Mouse (Mus musculus) limb, embryonic 14.5 days (tissue): Measurements from ENCODE around the gene Gak. TPM values are rescaled to one million over a fixed set of nuclear protein-coding genes. Genes with fewer than 3 reads are reported as not detected.

Experiments used
- ATAC-seq: fragments of 200-750 bp; cut with Nextera tagmentation; 2 replicates; pipeline ENCODE4 v1.8.0; 2017; ENCODE audit warnings: low read depth, moderate number of reproducible peaks, moderate TSS enrichment; ENCODE audit not compliant: low FRiP score
- DNase-seq: peaks from one replicate; pipeline ENCODE4 v3.0.0-alpha.2; 2015; ENCODE audit warnings: low spot score
- H3K27ac ChIP-seq: fragments of 300-500 bp; sonication (generic); replicated peaks from 2 replicates; pipeline ENCODE4 v1.5.1; 2014; ENCODE audit warnings: low read depth, mild to moderate bottlenecking, low read length, moderate library complexity, mixed read lengths
- H3K27me3 ChIP-seq: fragments of 300-500 bp; sonication (generic); 2 replicates; pipeline ENCODE4 v1.6.1; 2014; ENCODE audit warnings: low read length, mixed read lengths; ENCODE audit not compliant: control insufficient read depth, insufficient read depth
- H3K36me3 ChIP-seq: fragments of 300-500 bp; sonication (generic); 2 replicates; pipeline ENCODE4 v1.6.1; 2014; ENCODE audit warnings: mild to moderate bottlenecking, low read length, moderate library complexity, mixed read lengths; ENCODE audit not compliant: control insufficient read depth, insufficient read depth
- H3K4me1 ChIP-seq: fragments of 300-500 bp; sonication (generic); 2 replicates; pipeline ENCODE4 v1.6.1; 2014; ENCODE audit warnings: antibody characterized with exemption, low read length, mixed read lengths; ENCODE audit not compliant: control insufficient read depth, insufficient read depth
- H3K4me2 ChIP-seq: fragments of 300-500 bp; sonication (generic); replicated peaks from 2 replicates; pipeline ENCODE4 v1.6.1; 2014; ENCODE audit warnings: low read depth, mild to moderate bottlenecking, low read length, moderate library complexity; ENCODE audit not compliant: severe bottlenecking
- H3K4me3 ChIP-seq: fragments of 300-500 bp; sonication (generic); replicated peaks from 2 replicates; pipeline ENCODE4 v1.5.1; 2014; ENCODE audit warnings: low read length
- H3K9ac ChIP-seq: fragments of 300-500 bp; sonication (generic); 2 replicates; pipeline ENCODE4 v1.6.1; 2014; ENCODE audit warnings: mild to moderate bottlenecking, low read depth, low read length, moderate library complexity; ENCODE audit not compliant: severe bottlenecking
- H3K9me3 ChIP-seq: fragments of 300-500 bp; sonication (generic); 2 replicates; pipeline ENCODE4 v1.6.1; 2016; ENCODE audit warnings: low read length; ENCODE audit not compliant: control insufficient read depth
- POLR2A ChIP-seq: fragments of 200-500 bp; IDR thresholded peaks from 2 replicates; pipeline ENCODE4 v1.8.0; 2012; ENCODE audit warnings: inconsistent platforms, mild to moderate bottlenecking, moderate library complexity, borderline replicate concordance; ENCODE audit not compliant: insufficient read depth, insufficient read length; ENCODE audit errors: extremely low read depth
- WGBS: fragments of 180-500 bp; shearing (Covaris S2); extraction: QIAGEN DNeasy Blood & Tissue Kit; methylation state at CpG from one replicate; pipeline ENCODE4 v1.1.7; 2014; 5-methylcytosine and 5-hydroxymethylcytosine counted together
- polyA plus RNA-seq, 2 experiments: library from polyadenylated mRNA; depleted of rRNA in 1 of 2; stranded (reverse) in 1 of 2; unstranded in 1 of 2; fragments of >200 nt; fragmentation: Nextera tagmentation in 1 of 2; extraction: Ambion mirVana in 1 of 2; gene quantifications; 2 replicates each; pipeline versions ENCODE4 v1.2.1 to v1.2.3; 2012 to 2014

Gak gene
- polyA plus RNA-seq, 2 experiments, result 46.0 to 55.6 TPM

DNA sequence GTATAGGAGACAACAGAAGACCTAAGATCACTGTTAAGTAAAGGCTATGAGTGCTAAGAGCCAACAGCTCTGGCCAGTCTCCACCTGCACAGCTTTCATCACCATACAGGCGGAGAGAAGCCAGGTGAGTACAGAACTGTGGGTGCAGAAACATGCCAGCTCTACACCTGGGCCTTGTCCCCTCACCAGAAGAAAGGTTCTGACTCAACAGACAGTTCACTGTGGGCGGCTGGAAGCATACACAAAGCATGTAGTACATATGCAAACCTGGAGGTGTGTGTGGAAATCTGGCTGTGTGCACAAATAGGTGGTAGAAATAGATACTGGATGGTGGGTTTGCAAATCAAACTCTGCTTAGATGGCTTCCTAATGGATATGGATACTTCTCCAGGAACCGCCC is 107.0 kb downstream of the Gak start:
- H3K4me2 ChIP-seq, result no peak overlapping the region
- no peak overlapping the region for H3K4me3 ChIP-seq
- TF ChIP-seq POLR2A, result no peak
- WGBS, result 87% methylated on average over 3 of the region's 3 CpGs
- DNase-seq (no peak), ATAC-seq (no peak)
- H3K27me3 ChIP-seq, result no peaks in the 10 kb centered on the region
- H3K36me3 ChIP-seq, result no peaks in the 10 kb centered on the region
- H3K9ac ChIP-seq, result no peak overlapping the region
- H3K4me1 ChIP-seq, result 0 out of 2 replicates have a peak, but pooled peaks cover 3% of the 10 kb centered on the region
- no peaks in the 10 kb centered on the region for H3K9me3 ChIP-seq
- H3K27ac ChIP-seq, result no peak overlapping the region

- H3K4me2 ChIP-seq, result no peak overlapping the region
- DNase-seq, result no peak
- TF ChIP-seq POLR2A, result no peak
- no peak overlapping the region for H3K27ac ChIP-seq
- WGBS, result 72% methylated on average over 3 of the region's 3 CpGs
- H3K36me3 ChIP-seq, result no peaks in the 10 kb centered on the region
- H3K4me1 ChIP-seq, result 0 out of 2 replicates have a peak, but pooled peaks cover 3% of the 10 kb centered on the region
- H3K27me3 ChIP-seq, result no peaks in the 10 kb centered on the region
- ATAC-seq, result no peak
- H3K9me3 ChIP-seq, result no peaks in the 10 kb centered on the region
- H3K9ac ChIP-seq, result no peak overlapping the region
- no peak overlapping the region for H3K4me3 ChIP-seq
Observed at GRCm38 (mm10) chr5:108521896-108522295, 107.7 kb downstream of the Gak start.

DNA sequence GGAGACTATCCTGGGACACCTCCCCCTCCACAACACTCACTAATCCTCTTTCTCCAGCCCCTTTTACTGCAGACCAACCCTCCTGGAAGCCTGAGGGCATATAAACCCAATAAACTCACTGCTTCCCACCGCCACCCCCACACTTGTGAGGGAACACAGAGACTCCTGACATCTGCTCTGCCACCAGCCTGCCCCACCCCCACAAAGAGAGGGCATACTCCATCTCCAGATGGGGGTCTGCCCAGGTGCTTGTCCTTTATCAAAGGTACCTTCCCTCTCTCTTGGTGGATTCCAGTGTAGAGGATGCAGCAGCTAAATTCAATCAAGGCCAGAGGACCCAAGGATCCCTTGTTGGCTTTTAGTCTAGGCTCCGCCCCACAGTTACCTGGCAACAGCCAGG is 108.5 kb downstream of the Gak start:
- Histone ChIP-seq H3K9ac (no peak overlapping the region), H3K4me1 (0 out of 2 replicates have a peak, but pooled peaks cover 3% of the 10 kb centered on the region), H3K4me3 (no peak overlapping the region), H3K27ac (no peak overlapping the region), H3K27me3 (no peaks in the 10 kb centered on the region), H3K4me2 (no peak overlapping the region), H3K9me3 (no peaks in the 10 kb centered on the region), H3K36me3 (no peaks in the 10 kb centered on the region)
- WGBS, result 47% methylated on average over 2 of the region's 2 CpGs
- DNase-seq (no peak), ATAC-seq (no peak)
- no peak for TF ChIP-seq POLR2A

GRCm38 (mm10) chr5:108520153-108520552 is 109.4 kb downstream of the Gak start:
- no peak overlapping the region for H3K27ac ChIP-seq
- ATAC-seq, result no peak

More at GRCm38 (mm10) chr5:108520153-108520552, 109.4 kb downstream of the Gak start:
- H3K9me3 ChIP-seq, result no peaks in the 10 kb centered on the region
- H3K4me1 ChIP-seq, result 0 out of 2 replicates have a peak, but pooled peaks cover 3% of the 10 kb centered on the region
- no peaks in the 10 kb centered on the region for H3K27me3 ChIP-seq
- no peak for DNase-seq
- H3K36me3 ChIP-seq, result no peaks in the 10 kb centered on the region
- WGBS, result 68% methylated on average over 7 of the region's 7 CpGs
- no peak overlapping the region for H3K9ac ChIP-seq
- no peak overlapping the region for H3K4me3 ChIP-seq
- no peak overlapping the region for H3K4me2 ChIP-seq
- no peak for TF ChIP-seq POLR2A

Other genes with a start within 250 kb of the Gak start
- gene Pde6b, start 241.4 kb downstream of the Gak start, polyA plus RNA-seq (2012; rRNA removed), result 0.03 TPM in 1 of 2 replicates, not detected in the other
- 0.17 TPM in 1 of 2 replicates, not detected in the other for gene Pde6b, start 241.4 kb downstream of the Gak start, polyA plus RNA-seq (2014; fragmentation: Nextera tagmentation; extraction: Ambion mirVana)
- gene Atp5k, start 195.3 kb downstream of the Gak start, polyA plus RNA-seq (2012; rRNA removed), result 80.1 and 174 TPM in 2 replicates
- 411 and 423 TPM in 2 replicates for gene Atp5k, start 195.3 kb downstream of the Gak start, polyA plus RNA-seq (2014; fragmentation: Nextera tagmentation; extraction: Ambion mirVana)
- 2.5 and 2.7 TPM in 2 replicates for gene Mfsd7a, start 180.9 kb downstream of the Gak start, polyA plus RNA-seq (2012; rRNA removed)
- 0.14 TPM in 1 of 2 replicates, not detected in the other for gene Mfsd7a, start 180.9 kb downstream of the Gak start, polyA plus RNA-seq (2014; fragmentation: Nextera tagmentation; extraction: Ambion mirVana)
- 24.3 and 26.7 TPM in 2 replicates for gene Pcgf3, start 168.5 kb downstream of the Gak start, polyA plus RNA-seq (2012; rRNA removed)
- 21.8 and 24.4 TPM in 2 replicates for gene Pcgf3, start 168.5 kb downstream of the Gak start, polyA plus RNA-seq (2014; fragmentation: Nextera tagmentation; extraction: Ambion mirVana)
- 0.18 and 0.21 TPM in 2 replicates for gene Cplx1, start 79.7 kb downstream of the Gak start, polyA plus RNA-seq (2012; rRNA removed)
- 0.41 and 0.67 TPM in 2 replicates for gene Cplx1, start 79.7 kb downstream of the Gak start, polyA plus RNA-seq (2014; fragmentation: Nextera tagmentation; extraction: Ambion mirVana)
- gene Tmem175, start within 50 bp of the Gak start, polyA plus RNA-seq (2012; rRNA removed), result 41.8 and 63.3 TPM in 2 replicates
- 32.8 and 35.5 TPM in 2 replicates for gene Tmem175, start within 50 bp of the Gak start, polyA plus RNA-seq (2014; fragmentation: Nextera tagmentation; extraction: Ambion mirVana)
- gene Idua, start 30.6 kb upstream of the Gak start, polyA plus RNA-seq (2012; rRNA removed), result 21.4 and 26.8 TPM in 2 replicates
- 15.6 and 17.1 TPM in 2 replicates for gene Idua, start 30.6 kb upstream of the Gak start, polyA plus RNA-seq (2014; fragmentation: Nextera tagmentation; extraction: Ambion mirVana)
- gene Dgkq, start 39.9 kb upstream of the Gak start, polyA plus RNA-seq (2012; rRNA removed), result 35.3 and 40.5 TPM in 2 replicates
- 12.5 and 13.3 TPM in 2 replicates for gene Dgkq, start 39.9 kb upstream of the Gak start, polyA plus RNA-seq (2014; fragmentation: Nextera tagmentation; extraction: Ambion mirVana)
- 1.3 and 2.6 TPM in 2 replicates for gene Slc26a1, start 45.8 kb upstream of the Gak start, polyA plus RNA-seq (2012; rRNA removed)
- gene Slc26a1, start 45.8 kb upstream of the Gak start, polyA plus RNA-seq (2014; fragmentation: Nextera tagmentation; extraction: Ambion mirVana), result 1.1 and 1.4 TPM in 2 replicates
- gene Fgfrl1, start 62.6 kb upstream of the Gak start, polyA plus RNA-seq (2012; rRNA removed), result 119 and 158 TPM in 2 replicates
- 46.5 and 51.8 TPM in 2 replicates for gene Fgfrl1, start 62.6 kb upstream of the Gak start, polyA plus RNA-seq (2014; fragmentation: Nextera tagmentation; extraction: Ambion mirVana)
- gene Rnf212, start 145.2 kb upstream of the Gak start, polyA plus RNA-seq (2012; rRNA removed), result 0.08 TPM in 1 of 2 replicates, not detected in the other
- gene Rnf212, start 145.2 kb upstream of the Gak start, polyA plus RNA-seq (2014; fragmentation: Nextera tagmentation; extraction: Ambion mirVana), result not detected in 2 replicates
- not detected in 2 replicates for gene Tmed11, start 165.6 kb upstream of the Gak start, polyA plus RNA-seq (2012; rRNA removed)
- gene Tmed11, start 165.6 kb upstream of the Gak start, polyA plus RNA-seq (2014; fragmentation: Nextera tagmentation; extraction: Ambion mirVana), result not detected in 2 replicates
- not detected in 2 replicates for gene Vmn2r8, start 179.1 kb upstream of the Gak start, polyA plus RNA-seq (2012; rRNA removed)
- not detected in 2 replicates for gene Vmn2r8, start 179.1 kb upstream of the Gak start, polyA plus RNA-seq (2014; fragmentation: Nextera tagmentation; extraction: Ambion mirVana)
- not detected in 2 replicates for gene Vmn2r9, start 222.8 kb upstream of the Gak start, polyA plus RNA-seq (2012; rRNA removed)
- gene Vmn2r9, start 222.8 kb upstream of the Gak start, polyA plus RNA-seq (2014; fragmentation: Nextera tagmentation; extraction: Ambion mirVana), result not detected in 2 replicates